Mouse (Mus musculus) heart, embryonic 10.5 days (tissue): ENCODE measurements at regions not wholly inside any gene's neighbourhood (a gene's known extent, or its start where the extent isn't known, plus 50 kb on each side); places are given as distances from the start of the nearest gene placed in this dataset.

Experiments
- DNase-seq: peaks from one replicate; pipeline ENCODE4 v3.0.0-alpha.2; 2017; ENCODE audit warnings: low spot score
- H3K27ac ChIP-seq: fragments of 300-500 bp; sonication (generic); 2 replicates; pipeline ENCODE4 v1.5.1; 2016; ENCODE audit warnings: mild to moderate bottlenecking
- H3K27me3 ChIP-seq: fragments of 300-500 bp; sonication (generic); 2 replicates; pipeline ENCODE4 v1.6.1; 2016; ENCODE audit warnings: mild to moderate bottlenecking; ENCODE audit not compliant: poor library complexity, insufficient read depth, severe bottlenecking
- H3K36me3 ChIP-seq: fragments of 300-500 bp; sonication (generic); 2 replicates; pipeline ENCODE4 v1.6.1; 2016; ENCODE audit warnings: mild to moderate bottlenecking, moderate library complexity
- H3K4me1 ChIP-seq: fragments of 300-500 bp; sonication (generic); 2 replicates; pipeline ENCODE4 v1.6.1; 2016; ENCODE audit warnings: mild to moderate bottlenecking
- H3K4me3 ChIP-seq: fragments of 300-500 bp; sonication (generic); 2 replicates; pipeline ENCODE4 v1.5.1; 2016; ENCODE audit warnings: mild to moderate bottlenecking, moderate library complexity
- H3K9me3 ChIP-seq: fragments of 300-500 bp; sonication (generic); 2 replicates; pipeline ENCODE4 v1.6.1; 2016; ENCODE audit warnings: mild to moderate bottlenecking, moderate library complexity
- WGBS: fragments of 180-500 bp; shearing (Covaris S2); methylation state at CpG from one replicate; pipeline ENCODE4 v1.1.7; 2016; 5-methylcytosine and 5-hydroxymethylcytosine counted together

DNA sequence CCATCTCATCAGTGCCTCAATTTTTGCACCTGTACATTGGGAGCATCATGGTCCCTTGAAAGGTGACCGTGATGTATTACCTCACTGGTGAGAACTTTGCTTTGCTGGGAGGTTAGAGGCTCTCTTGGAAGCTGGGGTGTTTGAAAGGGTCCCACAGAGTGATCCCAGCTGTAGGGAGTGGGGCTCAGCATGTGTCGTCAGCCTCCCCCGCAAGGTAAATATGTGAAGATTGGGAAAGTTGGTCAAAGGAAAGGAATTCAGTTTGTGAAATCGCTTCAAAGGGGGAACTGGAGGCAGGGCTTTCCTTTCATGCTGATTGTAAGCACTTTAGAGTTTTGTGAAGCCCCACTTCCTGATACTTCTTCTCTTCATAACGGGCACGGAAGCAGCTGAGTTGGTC, 299.5 kb downstream of the 4933412E24Rik start:
- no peak for DNase-seq
- Histone ChIP-seq H3K27me3 (no peaks in the 10 kb centered on the region), H3K27ac (no peak overlapping the region), H3K4me1 (peaks cover 6% of the 10 kb centered on the region; the same call in 1 of the 2 replicates), H3K9me3 (no peaks in the 10 kb centered on the region), H3K4me3 (no peak overlapping the region), H3K36me3 (no peaks in the 10 kb centered on the region)
- WGBS = 61% methylated on average over 6 of the region's 6 CpGs

DNA sequence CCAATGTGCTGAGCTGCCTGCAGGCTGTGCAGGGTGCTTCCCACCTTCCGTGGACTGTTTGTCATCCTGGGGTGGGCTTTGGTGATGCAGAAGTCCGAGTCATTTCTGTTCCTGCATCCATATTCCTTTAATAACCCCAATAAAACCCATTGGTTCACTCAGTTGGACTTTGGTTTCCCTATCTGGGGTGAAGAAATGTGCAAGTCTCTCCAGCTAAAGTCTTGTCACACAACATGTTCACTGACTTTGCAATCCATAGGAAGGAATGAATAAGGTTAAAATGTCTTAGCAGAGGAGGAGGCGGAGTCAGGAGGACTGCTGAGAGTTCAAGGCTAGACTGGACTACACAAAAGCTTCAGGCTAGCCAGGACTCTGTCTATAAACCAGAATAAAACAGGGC, 300.5 kb downstream of the 4933412E24Rik start:
- no peaks in the 10 kb centered on the region for H3K36me3 ChIP-seq
- no peaks in the 10 kb centered on the region for H3K27me3 ChIP-seq
- WGBS = 72% methylated on average over 3 of the region's 3 CpGs
- no peak for DNase-seq
- no peak overlapping the region for H3K27ac ChIP-seq
- H3K4me1 ChIP-seq = peaks cover 6% of the 10 kb centered on the region; the same call in 1 of the 2 replicates
- H3K4me3 ChIP-seq = no peak overlapping the region
- no peaks in the 10 kb centered on the region for H3K9me3 ChIP-seq

DNA sequence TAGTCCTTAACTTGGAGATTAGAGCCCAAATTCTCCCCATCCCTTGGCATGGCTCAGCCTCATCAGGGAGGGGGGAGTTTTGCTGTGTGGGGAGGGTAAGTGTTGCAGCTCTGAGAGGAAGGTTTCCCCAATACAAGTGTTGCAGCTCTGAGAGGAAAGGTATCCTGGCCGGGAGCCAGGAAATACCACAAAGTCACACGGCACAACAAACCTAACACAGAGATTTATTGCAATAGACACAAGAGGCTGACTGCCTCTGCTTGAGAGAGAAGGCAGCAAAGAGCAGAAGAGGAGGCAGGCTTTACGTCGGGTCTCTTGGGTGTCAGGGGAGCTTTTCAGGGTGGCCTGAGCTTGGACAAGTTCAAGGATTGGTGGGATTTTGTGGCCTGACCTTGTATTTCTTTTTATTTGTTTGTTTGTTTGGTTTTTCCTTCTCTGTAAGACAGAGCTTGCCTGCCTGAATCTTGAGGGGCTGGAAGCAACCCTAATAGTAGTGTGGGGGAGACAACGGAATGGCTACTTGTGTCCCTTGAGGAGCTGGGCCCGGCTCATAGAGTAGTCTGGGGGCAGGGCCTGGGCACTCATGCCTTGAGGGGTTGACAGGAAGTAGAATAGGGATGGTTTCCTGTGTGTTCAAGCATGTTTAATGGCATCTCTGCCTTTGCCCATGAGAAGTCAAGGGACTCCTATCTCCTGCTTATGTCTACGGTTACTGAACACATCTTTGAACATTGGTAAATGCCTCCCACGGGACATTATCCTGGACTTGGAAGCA, 302.3 kb downstream of the 4933412E24Rik start:
- H3K36me3 ChIP-seq = no peaks in the 10 kb centered on the region
- no peak for DNase-seq
- H3K27ac ChIP-seq = no peak overlapping the region
- no peaks in the 10 kb centered on the region for H3K9me3 ChIP-seq
- H3K4me3 ChIP-seq = no peak overlapping the region
- no peaks in the 10 kb centered on the region for H3K27me3 ChIP-seq
- peaks cover 6% of the 10 kb centered on the region; the same call in 1 of the 2 replicates for H3K4me1 ChIP-seq
- WGBS = 73% methylated on average over 8 of the region's 8 CpGs

DNA sequence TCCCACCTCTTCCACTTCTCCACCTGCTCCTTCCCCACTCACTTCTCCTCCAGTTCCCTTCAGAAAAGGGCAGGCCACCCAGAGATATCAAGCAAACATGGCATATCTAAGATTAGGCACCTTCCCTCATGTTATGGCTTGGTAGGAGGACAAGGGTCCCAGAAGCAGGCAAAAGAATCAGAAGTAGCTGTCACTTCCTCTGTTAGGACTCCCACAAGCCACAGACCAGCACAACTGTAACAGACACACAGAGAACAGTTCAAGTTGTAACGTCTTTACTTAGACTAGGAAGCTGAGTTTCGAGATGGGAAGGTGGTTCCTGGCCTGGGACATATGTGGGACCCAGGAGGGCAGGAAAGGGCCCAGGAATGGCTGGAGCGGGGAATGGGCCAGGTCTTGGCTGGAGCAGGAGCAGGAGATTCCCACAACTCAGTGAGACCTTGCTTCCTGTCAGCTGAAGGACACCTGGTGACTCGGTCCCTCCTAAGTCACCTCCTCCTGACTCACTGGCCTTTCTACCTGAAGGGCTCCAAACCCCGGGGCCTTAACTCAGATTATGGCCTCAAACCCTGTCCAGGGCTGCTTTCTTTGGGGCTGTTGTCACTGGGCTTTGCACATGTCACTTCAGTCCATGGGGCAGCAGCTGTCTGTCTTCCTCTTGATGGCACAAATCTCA, 304.2 kb downstream of the 4933412E24Rik start:
- 79% methylated on average over 5 of the region's 5 CpGs for WGBS
- Histone ChIP-seq H3K36me3 (no peaks in the 10 kb centered on the region), H3K4me1 (peaks cover 6% of the 10 kb centered on the region; the same call in 1 of the 2 replicates), H3K4me3 (no peak overlapping the region), H3K27ac (no peak overlapping the region), H3K9me3 (no peaks in the 10 kb centered on the region), H3K27me3 (no peaks in the 10 kb centered on the region)
- DNase-seq = no peak

DNA sequence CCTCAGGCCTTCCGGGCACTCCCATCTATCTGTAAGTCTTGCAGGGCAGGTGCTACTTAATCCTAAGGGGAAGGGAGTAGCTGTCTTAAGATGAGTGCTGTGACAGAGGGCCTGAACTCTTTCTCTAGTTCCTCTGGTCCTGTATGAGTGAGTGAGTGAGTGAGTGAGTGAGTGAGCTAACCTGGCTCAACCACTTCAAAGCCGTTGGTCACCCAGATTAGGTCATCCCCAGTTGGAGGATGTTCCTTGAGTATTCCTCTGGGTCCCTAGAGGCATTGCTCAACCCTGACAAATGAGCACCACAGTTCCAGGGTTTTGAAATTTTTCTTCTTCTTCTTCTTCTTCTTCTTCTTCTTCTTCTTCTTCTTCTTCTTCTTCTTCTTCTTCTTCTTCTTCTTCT, 306.5 kb downstream of the 4933412E24Rik start:
- WGBS = 81% methylated on average over 2 of the region's 2 CpGs

DNA sequence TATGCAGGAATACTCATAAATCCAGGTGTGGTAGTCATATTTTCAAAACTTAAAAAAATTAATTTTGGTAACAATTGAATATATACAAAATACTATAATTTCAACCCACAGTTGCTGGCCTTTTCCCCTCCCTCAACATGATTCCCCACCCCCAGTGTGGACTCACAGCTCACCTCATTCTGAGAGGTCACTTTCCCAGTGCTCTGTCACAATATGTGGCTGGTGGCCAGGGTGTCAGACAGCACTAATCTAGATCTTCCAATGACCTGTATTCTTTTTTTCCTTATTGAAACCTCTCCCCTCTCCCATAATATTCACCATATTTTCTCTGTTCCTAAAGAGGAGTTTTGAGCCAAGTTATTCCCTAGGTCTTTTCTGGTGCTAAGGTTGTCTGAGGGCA, 308.0 kb downstream of the 4933412E24Rik start:
- Histone ChIP-seq H3K36me3 (no peaks in the 10 kb centered on the region), H3K9me3 (no peaks in the 10 kb centered on the region), H3K4me3 (no peak overlapping the region), H3K27ac (no peak overlapping the region), H3K27me3 (no peaks in the 10 kb centered on the region), H3K4me1 (no peaks in the 10 kb centered on the region)
- DNase-seq = no peak

More for the DNA sequence above, 306.5 kb downstream of the 4933412E24Rik start:
- Histone ChIP-seq H3K4me1 (peaks cover 6% of the 10 kb centered on the region; the same call in 1 of the 2 replicates), H3K4me3 (no peak overlapping the region), H3K27ac (no peak overlapping the region), H3K36me3 (no peaks in the 10 kb centered on the region), H3K9me3 (no peaks in the 10 kb centered on the region), H3K27me3 (no peaks in the 10 kb centered on the region)
- no peak for DNase-seq

DNA sequence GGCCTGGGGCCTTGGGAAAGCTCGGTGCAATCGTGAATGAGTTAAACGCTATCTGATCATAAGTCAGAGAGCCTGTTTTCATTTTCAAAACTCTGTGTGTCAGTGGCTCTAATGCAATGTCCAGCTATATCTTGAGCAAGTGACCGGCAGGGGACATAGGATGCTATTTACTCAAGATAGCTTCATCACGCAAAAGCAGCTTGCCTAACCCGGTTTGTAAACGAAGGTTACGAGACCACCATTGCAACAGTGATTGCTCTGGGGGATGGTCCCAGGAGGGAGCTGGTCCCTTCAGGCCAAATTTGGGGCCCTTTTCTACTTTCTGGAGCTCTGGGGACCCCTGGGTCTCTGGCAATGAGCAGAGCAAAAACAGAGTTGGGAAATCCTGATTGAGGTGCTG, 309.3 kb downstream of the 4933412E24Rik start:
- no peaks in the 10 kb centered on the region for H3K4me1 ChIP-seq
- H3K9me3 ChIP-seq = no peaks in the 10 kb centered on the region
- DNase-seq = no peak
- no peaks in the 10 kb centered on the region for H3K36me3 ChIP-seq
- H3K4me3 ChIP-seq = no peak overlapping the region
- H3K27me3 ChIP-seq = no peaks in the 10 kb centered on the region
- no peak overlapping the region for H3K27ac ChIP-seq
- 81% methylated on average over 8 of the region's 8 CpGs for WGBS
